Mouse (Mus musculus) lung, adult 2 months (tissue): ENCODE measurements around the gene Cst6.

Experiments used
- CTCF ChIP-seq: fragments of 200-500 bp; IDR thresholded peaks from 2 replicates; pipeline ENCODE4 v1.5.1; 2011; ENCODE audit warnings: mild to moderate bottlenecking, low read length, control low read depth; ENCODE audit not compliant: insufficient read depth
- POLR2A ChIP-seq: fragments of 200-500 bp; IDR thresholded peaks from 2 replicates; pipeline ENCODE4 v1.6.1; 2011; ENCODE audit warnings: low read depth, mild to moderate bottlenecking, control low read depth, low read length, borderline replicate concordance; ENCODE audit errors: extremely low read depth

DNA sequence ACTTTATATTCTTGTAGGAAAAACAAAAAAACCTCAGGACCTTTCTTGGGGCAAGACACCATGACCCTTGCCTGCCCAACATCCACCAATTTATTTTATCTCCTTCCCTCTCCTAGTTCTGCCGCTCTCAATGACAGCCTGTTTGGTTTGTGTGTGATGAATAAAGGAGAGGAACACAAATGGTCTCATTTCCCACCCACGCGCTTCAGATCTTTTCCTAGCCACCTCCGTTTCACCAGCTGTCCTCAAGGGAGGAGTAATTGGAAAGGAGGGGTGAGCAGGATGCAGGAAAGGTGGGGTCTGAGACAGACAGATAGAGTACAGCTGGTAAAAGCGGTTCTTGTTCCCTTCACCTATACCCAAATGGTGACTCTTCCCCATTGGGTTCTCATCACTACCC lies 52.7 kb downstream of the Cst6 start:
- TF ChIP-seq POLR2A = no peak
- no peak for TF ChIP-seq CTCF
